ENCODE assay signal across 15 mouse cellular contexts in genomic region chr1:46845221-46845620, GRCm38 (mm10).
"Had no signal": no experiment of that assay in that cellular context is flagged by ENCODE, and none has a peak within 500 bp of the region (broad histone marks: within the 10 kb centered on the region; RNA-seq: fewer than 3 reads in every experiment).

No protein-coding gene starts in this region.

- H3K4me1 ChIP-seq: liver, embryonic 15.5 days; stomach, embryonic 15.5 days had no signal

- H3K36me3 ChIP-seq: limb, embryonic 10.5 days; liver, embryonic 15.5 days; stomach, embryonic 15.5 days had no signal

- ATAC-seq: lung, postnatal 0 days had no signal

- H3K9me3 ChIP-seq: limb, embryonic 10.5 days; liver, embryonic 15.5 days; stomach, embryonic 15.5 days had no signal

- H3K27me3 ChIP-seq: liver, embryonic 15.5 days; stomach, embryonic 15.5 days had no signal

- H3K27ac ChIP-seq: kidney, postnatal 0 days; left cerebral cortex, adult 2 months; limb, embryonic 10.5 days; liver, embryonic 15.5 days; stomach, embryonic 15.5 days had no signal

- H3K4me2 ChIP-seq: liver, embryonic 11.5 days; liver, embryonic 15.5 days; stomach, embryonic 15.5 days had no signal

- H3K4me3 ChIP-seq: left cerebral cortex, adult 2 months; limb, embryonic 10.5 days; liver, embryonic 15.5 days; stomach, embryonic 15.5 days had no signal

- DNase-seq: kidney, adult 11 months; kidney, adult 9 months; kidney, postnatal 4 days; lung, adult 2 months; lung, postnatal 36 days; right cerebral cortex, postnatal 14 days; thymus, adult 2 months; thymus, postnatal 25 days had no signal

- H3K9ac ChIP-seq: liver, embryonic 15.5 days; stomach, embryonic 15.5 days had no signal
